Mouse (Mus musculus) adrenal gland, adult 2 months (tissue): Measurements from ENCODE around the gene Dhx16. TPM values are rescaled to one million over a fixed set of nuclear protein-coding genes. Genes with fewer than 3 reads are reported as not detected.
"Not testable (repeated sequence)": the region's sequence is repeated elsewhere in the genome, so short reads cannot be mapped to it uniquely, and the experiment has no call there.

Experiments
- DNase-seq: peaks from one replicate; pipeline ENCODE4 v3.0.0; 2021
- long read RNA-seq: library from polyadenylated mRNA; stranded (forward); transcript quantifications from one replicate; pipeline ENCODE4 v2.0.0, GENCODE M21; 2021
- polyA plus RNA-seq: library from polyadenylated mRNA; depleted of rRNA; stranded (reverse); fragments of >200 nt; gene quantifications from 2 replicates; pipeline ENCODE4 v1.2.3, GENCODE M21; 2012; rRNA removed
- total RNA-seq, 2 experiments: library from RNA; stranded (reverse); gene quantifications; 2 replicates each; pipeline ENCODE4 v1.2.3; 2021

Gene Dhx16
- 10 to 100 TPM; 40.5 to 46.2 TPM for total RNA-seq
- 42.6 and 46.1 TPM in 2 replicates for polyA plus RNA-seq
- long read RNA-seq, transcript Dhx16-201 (20 exons, 3,351 nt) = major isoform, 41 of 51 reads
- long read RNA-seq, partial matches to known transcripts = 2 of 51 reads
- long read RNA-seq, other reads (novel, unspliced or antisense) = 7 of 51 reads

GRCm38 (mm10) chr17:35879245-35880057 lies at the start of gene Dhx16:
TSS of gene Dhx16 (plus strand) at chr17:35879819.
- peak; percentile 96 for DNase-seq

DNA sequence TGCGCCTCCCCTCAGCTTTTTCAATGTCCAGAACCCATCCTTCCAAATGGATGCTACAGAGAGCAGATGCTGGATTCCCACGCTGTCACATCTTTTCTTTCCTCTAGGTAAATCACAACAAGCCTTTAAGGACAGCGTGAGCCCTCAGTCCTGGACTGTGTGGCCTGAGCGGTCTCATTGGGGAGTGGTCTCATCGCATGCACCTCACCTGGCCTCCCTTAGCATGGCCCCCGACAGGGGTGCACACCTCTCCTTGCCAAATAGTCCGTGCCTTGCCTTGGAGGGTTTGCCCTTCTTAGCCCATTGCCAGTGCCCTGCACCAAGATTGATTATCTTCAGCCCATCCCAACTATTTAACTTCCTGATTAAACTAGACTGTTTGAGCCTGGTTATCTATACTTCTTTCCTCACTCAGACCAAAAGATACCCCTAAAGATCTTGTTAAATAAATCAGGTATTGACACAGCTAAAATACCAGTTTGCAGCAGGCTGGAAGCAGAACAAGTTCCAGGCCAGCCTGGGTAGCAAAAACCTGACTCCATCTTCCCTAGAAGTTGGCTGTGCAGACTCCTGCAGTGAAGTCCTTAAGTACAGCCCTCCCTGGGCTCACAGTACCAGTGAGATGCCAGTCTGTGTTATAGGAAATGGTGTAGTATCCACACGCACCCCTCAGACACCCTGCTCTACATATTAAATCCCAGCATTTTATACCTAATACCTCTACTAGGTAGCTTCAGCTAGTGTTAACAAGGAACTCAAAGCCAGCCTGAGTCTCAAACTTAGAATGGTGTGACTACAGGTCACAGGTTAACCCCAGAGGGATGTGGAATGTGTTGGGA lies 47.0 kb upstream of the Dhx16 start:
- DNase-seq = no peak

DNA sequence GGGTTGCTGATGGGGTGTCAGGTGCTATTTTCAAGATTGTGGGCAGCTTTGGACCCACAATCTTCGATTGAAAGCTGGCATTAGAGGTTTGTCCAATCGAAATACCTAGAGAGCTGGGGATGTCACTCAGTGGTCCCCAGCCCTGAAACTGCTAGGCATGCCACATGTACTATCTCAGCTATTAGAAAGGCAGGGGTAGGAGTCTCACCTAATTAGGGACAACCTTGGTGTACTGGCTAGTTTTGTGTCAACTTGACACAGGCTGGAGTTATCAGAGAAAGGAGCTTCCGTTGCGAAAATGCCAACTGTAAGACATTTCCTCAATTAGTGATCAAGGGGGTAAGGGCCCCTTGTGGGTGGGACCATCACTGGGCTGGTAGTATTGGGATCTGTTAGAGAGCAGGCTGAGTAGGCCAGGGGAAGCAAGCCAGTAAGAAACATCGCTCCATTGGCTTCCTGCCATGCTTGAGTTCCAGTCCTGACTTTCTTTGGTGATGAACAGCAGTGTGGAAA lies 46.3 kb upstream of the Dhx16 start:
- no peak for DNase-seq

- no peak for DNase-seq
These were observed 45.7 kb upstream of the Dhx16 start for GRCm38 (mm10) chr17:35833894-35834293.

GRCm38 (mm10) chr17:35834696-35835422 lies 44.8 kb upstream of the Dhx16 start:
- DNase-seq = no peak

GRCm38 (mm10) chr17:35835424-35836140 lies 44.0 kb upstream of the Dhx16 start:
- no peak for DNase-seq

- peak; percentile 81 for DNase-seq
These were observed 43.2 kb upstream of the Dhx16 start for GRCm38 (mm10) chr17:35836178-35836965.

DNA sequence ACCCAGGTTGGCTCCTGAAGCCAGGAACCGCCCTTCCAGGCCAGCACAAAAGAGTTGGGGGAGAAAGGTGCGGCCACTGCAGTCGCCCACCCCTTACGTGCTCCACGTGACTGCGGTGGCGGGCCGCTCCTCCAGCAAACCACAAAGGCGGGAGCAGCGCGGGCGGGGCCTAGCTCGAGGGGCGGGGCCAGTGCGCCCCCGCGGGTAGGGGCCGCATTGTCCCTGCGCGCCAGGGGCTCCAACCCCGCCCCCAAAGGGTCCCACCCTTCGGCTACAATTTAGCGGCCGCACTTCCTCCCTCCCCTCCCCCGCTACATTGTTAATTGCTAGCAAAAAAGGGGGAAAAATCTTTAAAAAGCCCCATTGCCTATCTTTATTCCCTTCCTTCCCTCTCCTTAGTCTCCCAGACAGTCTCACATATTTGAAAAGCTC lies 42.6 kb upstream of the Dhx16 start:
- peak; percentile 90 for DNase-seq

DNA sequence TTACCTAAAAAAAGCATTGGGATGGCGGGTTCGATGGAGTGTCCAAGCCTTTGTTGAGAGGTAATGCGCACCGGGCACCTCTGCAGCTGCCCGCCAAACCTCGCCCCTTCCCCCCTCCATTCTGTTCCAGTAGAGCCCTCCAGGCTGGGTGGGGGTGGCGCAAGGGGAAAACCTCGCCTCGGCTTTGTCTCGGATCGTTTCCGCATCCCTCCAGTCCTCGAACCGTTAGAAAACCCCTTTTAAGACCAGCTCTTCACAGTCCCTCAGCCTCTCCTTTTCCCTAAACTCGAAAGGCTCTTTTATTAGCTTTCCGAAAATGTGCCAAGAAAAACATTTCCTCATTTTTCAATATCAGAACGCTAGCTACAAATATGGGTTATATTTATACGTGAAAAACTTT lies 42.1 kb upstream of the Dhx16 start:
- DNase-seq = peak; percentile 64

- DNase-seq = peak; percentile 97
These were observed 41.5 kb upstream of the Dhx16 start, which contains the start of gene Tubb5 for GRCm38 (mm10) chr17:35838122-35838544. TSS of gene Tubb5 (minus strand) at chr17:35838306.

GRCm38 (mm10) chr17:35838570-35838969 lies 41.0 kb upstream of the Dhx16 start:
- DNase-seq = no peak

DNA sequence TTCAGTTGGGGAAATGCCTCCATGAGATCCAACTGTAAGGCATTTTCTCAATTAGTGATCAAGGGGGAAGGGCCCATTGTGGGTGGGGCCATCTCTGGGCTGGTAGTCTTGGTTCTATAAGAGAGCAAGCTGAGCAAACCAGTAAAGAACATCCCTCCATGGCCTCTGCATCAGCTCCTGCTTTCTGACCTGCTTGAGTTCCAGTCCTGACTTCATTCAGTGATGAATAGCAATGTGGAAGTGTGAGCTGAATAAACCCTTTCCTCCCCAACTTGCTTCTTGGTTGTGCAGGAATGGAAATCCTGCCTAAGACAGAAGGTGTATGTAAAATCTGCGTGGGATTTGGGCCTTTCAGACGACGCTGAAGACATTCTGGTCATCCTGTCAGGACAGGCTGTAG lies 40.6 kb upstream of the Dhx16 start:
- not testable (repeated sequence) for DNase-seq

- no peak for DNase-seq
These were observed 39.1 kb upstream of the Dhx16 start for GRCm38 (mm10) chr17:35840561-35840960.

- DNase-seq = peak; percentile 99
These were observed 38.3 kb upstream of the Dhx16 start, which contains the start of gene Mdc1 for GRCm38 (mm10) chr17:35841076-35841950. TSS of gene Mdc1 (plus strand) at chr17:35841515.

- no peak for DNase-seq
These were observed 37.6 kb upstream of the Dhx16 start for GRCm38 (mm10) chr17:35842006-35842405.

GRCm38 (mm10) chr17:35843514-35843913 lies 36.1 kb upstream of the Dhx16 start:
- DNase-seq = no peak

DNA sequence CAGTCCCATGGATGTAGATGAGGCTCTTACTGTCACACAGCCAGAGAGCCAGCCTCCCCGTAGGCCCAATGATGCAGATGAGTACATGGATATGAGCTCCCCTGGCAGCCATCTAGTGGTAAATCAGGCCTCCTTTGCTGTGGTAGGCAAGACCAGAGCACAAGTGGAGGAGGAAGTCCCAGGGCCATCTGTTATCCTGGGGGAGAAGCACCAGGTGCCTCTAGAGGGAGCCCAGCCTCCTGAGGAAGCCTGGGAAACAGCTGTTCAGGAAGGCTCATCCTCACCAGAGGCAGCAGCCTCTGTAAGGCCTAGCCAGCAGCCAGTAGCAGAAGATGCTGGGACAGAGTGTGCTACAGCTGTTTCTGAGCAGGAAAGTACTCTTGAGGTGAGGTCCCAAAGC lies 31.5 kb upstream of the Dhx16 start:
- no peak for DNase-seq

DNA sequence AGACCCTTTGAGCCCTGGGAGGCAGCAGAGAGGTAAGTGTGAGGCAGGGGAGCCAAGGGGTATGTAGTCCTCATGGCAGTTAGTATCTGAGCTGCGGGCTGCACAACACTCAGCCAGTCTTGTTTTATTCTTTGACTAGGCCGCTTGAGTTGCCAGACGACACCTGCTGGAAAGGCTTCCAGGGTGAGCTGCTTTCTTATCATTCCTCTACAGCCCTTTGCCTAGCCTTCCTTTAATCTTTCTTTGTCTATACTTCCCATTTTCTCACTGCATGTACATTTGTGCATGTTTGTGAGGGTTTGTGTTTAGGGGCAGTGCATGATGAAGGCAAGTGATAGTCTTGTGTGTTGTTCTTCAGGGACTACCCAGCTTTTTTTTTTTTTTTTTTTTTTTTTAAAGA lies 28.6 kb upstream of the Dhx16 start:
- DNase-seq = no peak

GRCm38 (mm10) chr17:35859371-35859770 lies 20.2 kb upstream of the Dhx16 start:
- no peak for DNase-seq
